Mouse (Mus musculus): ENCODE measurements around the gene Gpx1. TPM values are rescaled to one million over a fixed set of nuclear protein-coding genes. Genes with fewer than 3 reads are reported as not detected.

The Gpx1 gene
- total RNA-seq, 2 experiments from 2014 or later = 97.1 to 117 TPM

Other genes starting within 250 kb of the Gpx1 start
- 10 to 100 TPM; 33.9 to 36.6 TPM for gene Apeh, start 244.3 kb upstream of the Gpx1 start, total RNA-seq (2021)
- gene Bsn, start 148.5 kb upstream of the Gpx1 start, total RNA-seq (2021) = under 1 TPM; 0.47 to 0.54 TPM
- gene Dag1, start 74.9 kb upstream of the Gpx1 start, total RNA-seq (2021) = 100 to 1,000 TPM; 286 to 307 TPM
- gene Nicn1, start 48.5 kb upstream of the Gpx1 start, total RNA-seq (2021) = 10 to 100 TPM in 1 of 2 experiments, 1 to 10 TPM in 1; 9.2 to 12.8 TPM
- 1 to 10 TPM in 1 of 2 experiments, under 1 TPM in 1; 0.82 to 2.4 TPM for gene Amt, start 42.0 kb upstream of the Gpx1 start, total RNA-seq (2021)
- 100 to 1,000 TPM; 211 to 226 TPM for gene Rhoa, start 32.8 kb upstream of the Gpx1 start, total RNA-seq (2021)
- gene Tcta, start 32.7 kb upstream of the Gpx1 start, total RNA-seq (2021) = 10 to 100 TPM; 21.7 to 25.0 TPM
- 10 to 100 TPM; 63.4 to 71.6 TPM for gene Usp4, start 8.9 kb downstream of the Gpx1 start, total RNA-seq (2021)
- gene 1700102P08Rik, start 53.9 kb downstream of the Gpx1 start, total RNA-seq (2021) = under 1 TPM; 0.59 to 0.72 TPM
- gene Ccdc36, start 89.6 kb downstream of the Gpx1 start, total RNA-seq (2021) = under 1 TPM; 0.14 TPM
- gene BC048562, start 97.6 kb downstream of the Gpx1 start, total RNA-seq (2021) = not detected
- 10 to 100 TPM; 20.9 to 21.2 TPM for gene Ccdc71, start 121.6 kb downstream of the Gpx1 start, total RNA-seq (2021)
- gene Klhdc8b, start 122.7 kb downstream of the Gpx1 start, total RNA-seq (2021) = 1 to 10 TPM; 8.0 to 8.8 TPM
- 100 to 1,000 TPM; 156 to 169 TPM for gene Lamb2, start 140.8 kb downstream of the Gpx1 start, total RNA-seq (2021)
- 100 to 1,000 TPM in 1 of 2 experiments, 10 to 100 TPM in 1; 91.5 to 109 TPM for gene Usp19, start 151.7 kb downstream of the Gpx1 start, total RNA-seq (2021)
- 10 to 100 TPM; 77.2 to 78.3 TPM for gene Qars, start 168.8 kb downstream of the Gpx1 start, total RNA-seq (2021)
- gene Qrich1, start 177.9 kb downstream of the Gpx1 start, total RNA-seq (2021) = 10 to 100 TPM; 67.6 to 81.9 TPM
- gene Impdh2, start 221.4 kb downstream of the Gpx1 start, total RNA-seq (2021) = 10 to 100 TPM; 57.2 to 76.4 TPM
- 10 to 100 TPM; 35.3 to 35.4 TPM for gene Ndufaf3, start 228.5 kb downstream of the Gpx1 start, total RNA-seq (2021)
- gene Dalrd3, start 231.0 kb downstream of the Gpx1 start, total RNA-seq (2021) = 10 to 100 TPM in 1 of 2 experiments, 1 to 10 TPM in 1; 6.6 to 11.5 TPM
- gene Wdr6, start 239.8 kb downstream of the Gpx1 start, total RNA-seq (2021) = 10 to 100 TPM; 12.4 to 17.3 TPM